Mouse (Mus musculus) CD4-positive, CD25-positive, alpha-beta regulatory T cell, adult 4 months (primary cell): ENCODE measurements at regions not wholly inside any gene's neighbourhood (a gene's known extent, or its start where the extent isn't known, plus 50 kb on each side); places are given as distances from the start of the nearest gene placed in this dataset.

Source experiments
- ATAC-seq: one replicate; pipeline ENCODE4 v1.8.0; 2017

- no peak for ATAC-seq
These were observed 311.8 kb downstream of the Foxo1 start for GRCm38 (mm10) chr3:52579917-52580316.

- no peak for ATAC-seq
These were observed 311.0 kb downstream of the Foxo1 start for GRCm38 (mm10) chr3:52579096-52579495.

- ATAC-seq: no peak
These were observed 308.6 kb downstream of the Foxo1 start for GRCm38 (mm10) chr3:52576703-52577244.

- no peak for ATAC-seq
These were observed 307.2 kb downstream of the Foxo1 start for GRCm38 (mm10) chr3:52575237-52575798.

- ATAC-seq: no peak
These were observed 306.2 kb downstream of the Foxo1 start for GRCm38 (mm10) chr3:52574341-52574740.

- no peak for ATAC-seq
These were observed 305.7 kb downstream of the Foxo1 start for GRCm38 (mm10) chr3:52573806-52574205.

- ATAC-seq: peak; percentile 85
These were observed 304.7 kb downstream of the Foxo1 start for GRCm38 (mm10) chr3:52572514-52573485.

GRCm38 (mm10) chr3:52567606-52568372, 299.7 kb downstream of the Foxo1 start:
- peak; percentile 53 for ATAC-seq

- no peak for ATAC-seq
These were observed 295.5 kb downstream of the Foxo1 start for GRCm38 (mm10) chr3:52563595-52563994.

- ATAC-seq: no peak
These were observed 294.7 kb downstream of the Foxo1 start for GRCm38 (mm10) chr3:52562816-52563215.

GRCm38 (mm10) chr3:52559481-52559880, 291.3 kb downstream of the Foxo1 start:
- no peak for ATAC-seq

GRCm38 (mm10) chr3:52558765-52559164, 290.6 kb downstream of the Foxo1 start:
- ATAC-seq: no peak

- no peak for ATAC-seq
These were observed 289.2 kb downstream of the Foxo1 start for GRCm38 (mm10) chr3:52557296-52557695.

- ATAC-seq: peak; percentile 99
These were observed 286.9 kb downstream of the Foxo1 start for GRCm38 (mm10) chr3:52555038-52555437.

GRCm38 (mm10) chr3:52554490-52554889, 286.4 kb downstream of the Foxo1 start:
- no peak for ATAC-seq

GRCm38 (mm10) chr3:52548201-52548893, 280.2 kb downstream of the Foxo1 start:
- ATAC-seq: no peak

GRCm38 (mm10) chr3:52546035-52546434, 277.9 kb downstream of the Foxo1 start:
- ATAC-seq: no peak

GRCm38 (mm10) chr3:52543006-52543405, 274.9 kb downstream of the Foxo1 start:
- no peak for ATAC-seq

GRCm38 (mm10) chr3:52540862-52541380, 272.8 kb downstream of the Foxo1 start:
- no peak for ATAC-seq

- ATAC-seq: no peak
These were observed 271.8 kb downstream of the Foxo1 start for GRCm38 (mm10) chr3:52539813-52540378.

GRCm38 (mm10) chr3:52538306-52538705, 270.2 kb downstream of the Foxo1 start:
- no peak for ATAC-seq
